Mouse (Mus musculus) midbrain, embryonic 16.5 days (tissue): ENCODE data around the gene Casp8. TPM values are rescaled to one million over a fixed set of nuclear protein-coding genes. Genes with fewer than 3 reads are reported as not detected.
"Not testable (repeated sequence)": the region's sequence is repeated elsewhere in the genome, so short reads cannot be mapped to it uniquely, and the experiment has no call there.

Source experiments
- ATAC-seq: fragments of 200-750 bp; cut with Nextera tagmentation; 2 replicates; pipeline ENCODE4 v1.8.0; 2017; ENCODE audit warnings: moderate TSS enrichment
- H3K27ac ChIP-seq: fragments of 300-500 bp; sonication (generic); 2 replicates; pipeline ENCODE4 v1.5.1; 2014; ENCODE audit warnings: mild to moderate bottlenecking, low read length, mixed read lengths
- H3K27me3 ChIP-seq: fragments of 300-500 bp; sonication (generic); 2 replicates; pipeline ENCODE4 v1.6.1; 2014; ENCODE audit warnings: low read depth, low read length, mixed read lengths; ENCODE audit not compliant: control insufficient read depth, insufficient read depth
- H3K36me3 ChIP-seq: fragments of 300-500 bp; sonication (generic); 2 replicates; pipeline ENCODE4 v1.6.1; 2014; ENCODE audit warnings: mild to moderate bottlenecking, low read length, moderate library complexity, mixed read lengths; ENCODE audit not compliant: control insufficient read depth, insufficient read depth
- H3K4me1 ChIP-seq: fragments of 300-500 bp; sonication (generic); 2 replicates; pipeline ENCODE4 v1.6.1; 2014; ENCODE audit warnings: mild to moderate bottlenecking, low read length, mixed read lengths; ENCODE audit not compliant: control insufficient read depth, insufficient read depth
- H3K4me2 ChIP-seq: fragments of 300-500 bp; sonication (generic); 2 replicates; pipeline ENCODE4 v1.6.1; 2014; ENCODE audit warnings: mild to moderate bottlenecking, low read length, mixed read lengths
- H3K4me3 ChIP-seq: fragments of 300-500 bp; sonication (generic); 2 replicates; pipeline ENCODE4 v1.5.1; 2014; ENCODE audit warnings: low read depth, mild to moderate bottlenecking, low read length, moderate library complexity, mixed read lengths
- H3K9ac ChIP-seq: fragments of 300-500 bp; sonication (generic); 2 replicates; pipeline ENCODE4 v1.6.1; 2014; ENCODE audit warnings: low read depth, low read length, mixed read lengths
- H3K9me3 ChIP-seq: fragments of 300-500 bp; sonication (generic); replicated peaks from 2 replicates; pipeline ENCODE4 v1.6.1; 2014; ENCODE audit warnings: mild to moderate bottlenecking, low read length, mixed read lengths; ENCODE audit not compliant: control insufficient read depth, poor library complexity, severe bottlenecking
- WGBS: fragments of 180-500 bp; shearing (Covaris S2); extraction: QIAGEN DNeasy Blood & Tissue Kit; methylation state at CpG from one replicate; pipeline ENCODE4 v1.1.7; 2014; 5-methylcytosine and 5-hydroxymethylcytosine counted together
- polyA plus RNA-seq: library from polyadenylated mRNA; unstranded; fragments of >200 nt; fragmentation: Nextera tagmentation; extraction: Ambion mirVana; gene quantifications from 2 replicates; pipeline ENCODE4 v1.2.1, GENCODE M21; 2015

Casp8 gene
- polyA plus RNA-seq, 1 experiment from 2014 or later, result 5.1 TPM

GRCm38 (mm10) chr1:58794705-58795104 lies 469 bp upstream of the Casp8 start:
- no peak overlapping the region for H3K4me3 ChIP-seq
- H3K4me2 ChIP-seq, result no peak overlapping the region
- 63% methylated on average over 2 of the region's 2 CpGs for WGBS
- H3K27ac ChIP-seq, result no peak overlapping the region
- no peaks in the 10 kb centered on the region for H3K9me3 ChIP-seq
- no peaks in the 10 kb centered on the region for H3K4me1 ChIP-seq
- no peak overlapping the region for H3K9ac ChIP-seq
- H3K27me3 ChIP-seq, result no peaks in the 10 kb centered on the region; the same call in 1 of the 2 replicates
- ATAC-seq, result no peak
- H3K36me3 ChIP-seq, result no peaks in the 10 kb centered on the region

GRCm38 (mm10) chr1:58796059-58796363 lies 837 bp downstream of the Casp8 start:
- H3K9ac ChIP-seq, result no peak overlapping the region
- H3K9me3 ChIP-seq, result no peaks in the 10 kb centered on the region
- no peak overlapping the region for H3K27ac ChIP-seq
- H3K27me3 ChIP-seq, result no peaks in the 10 kb centered on the region; the same call in 1 of the 2 replicates
- H3K4me3 ChIP-seq, result peak overlapping the region; percentile 40
- no peak for ATAC-seq
- H3K4me1 ChIP-seq, result no peaks in the 10 kb centered on the region
- H3K36me3 ChIP-seq, result no peaks in the 10 kb centered on the region
- peak overlapping the region; percentile 71 for H3K4me2 ChIP-seq
- WGBS, result 3% methylated on average over 3 of the region's 3 CpGs

GRCm38 (mm10) chr1:58796853-58797252 lies 1.7 kb downstream of the Casp8 start:
- H3K9me3 ChIP-seq, result no peaks in the 10 kb centered on the region
- 73% methylated on average over 4 of the region's 4 CpGs for WGBS
- H3K27ac ChIP-seq, result no peak overlapping the region
- H3K4me3 ChIP-seq, result no peak overlapping the region
- no peaks in the 10 kb centered on the region for H3K36me3 ChIP-seq
- no peak overlapping the region for H3K9ac ChIP-seq
- no peak overlapping the region for H3K4me2 ChIP-seq
- ATAC-seq, result no peak
- no peaks in the 10 kb centered on the region for H3K4me1 ChIP-seq
- H3K27me3 ChIP-seq, result no peaks in the 10 kb centered on the region; the same call in 1 of the 2 replicates

GRCm38 (mm10) chr1:58797370-58797769 lies 2.2 kb downstream of the Casp8 start:
- Histone ChIP-seq H3K9me3 (no peaks in the 10 kb centered on the region), H3K4me3 (no peak overlapping the region), H3K36me3 (no peaks in the 10 kb centered on the region), H3K4me2 (no peak overlapping the region), H3K27me3 (no peaks in the 10 kb centered on the region; the same call in 1 of the 2 replicates), H3K9ac (no peak overlapping the region), H3K27ac (no peak overlapping the region), H3K4me1 (no peaks in the 10 kb centered on the region)
- ATAC-seq, result no peak
- 83% methylated on average over 2 of the region's 2 CpGs for WGBS

- Histone ChIP-seq H3K4me3 (no peak overlapping the region), H3K9me3 (no peaks in the 10 kb centered on the region), H3K4me1 (no peaks in the 10 kb centered on the region), H3K27me3 (no peaks in the 10 kb centered on the region; the same call in 1 of the 2 replicates), H3K4me2 (no peak overlapping the region), H3K27ac (no peak overlapping the region), H3K9ac (no peak overlapping the region), H3K36me3 (no peaks in the 10 kb centered on the region)
- no peak for ATAC-seq
- 95% methylated on average over 4 of the region's 4 CpGs for WGBS
Measured at GRCm38 (mm10) chr1:58798911-58799310, 3.7 kb downstream of the Casp8 start.

- ATAC-seq, H3K4me3 ChIP-seq, H3K4me2 ChIP-seq, H3K27me3 ChIP-seq, H3K9me3 ChIP-seq, H3K27ac ChIP-seq, H3K36me3 ChIP-seq, H3K4me1 ChIP-seq, H3K9ac ChIP-seq: not testable (repeated sequence)
- 78% methylated on average over 7 of the region's 7 CpGs for WGBS
Measured at GRCm38 (mm10) chr1:58800644-58801043, 5.5 kb downstream of the Casp8 start.

GRCm38 (mm10) chr1:58801558-58802285 lies 6.5 kb downstream of the Casp8 start:
- Histone ChIP-seq H3K36me3 (no peaks in the 10 kb centered on the region), H3K27me3 (no peaks in the 10 kb centered on the region), H3K9me3 (no peaks in the 10 kb centered on the region), H3K27ac (no peak overlapping the region), H3K9ac (no peak overlapping the region), H3K4me1 (no peaks in the 10 kb centered on the region), H3K4me3 (no peak overlapping the region), H3K4me2 (no peak overlapping the region)
- 91% methylated on average over 8 of the region's 8 CpGs for WGBS
- ATAC-seq, result no peak

- H3K4me1 ChIP-seq, result no peaks in the 10 kb centered on the region
- no peak overlapping the region for H3K4me2 ChIP-seq
- 79% methylated on average over 18 of the region's 18 CpGs for WGBS
- H3K36me3 ChIP-seq, result no peaks in the 10 kb centered on the region
- no peak for ATAC-seq
- no peaks in the 10 kb centered on the region for H3K9me3 ChIP-seq
- no peaks in the 10 kb centered on the region for H3K27me3 ChIP-seq
- H3K4me3 ChIP-seq, result no peak overlapping the region
- H3K27ac ChIP-seq, result no peak overlapping the region
- H3K9ac ChIP-seq, result no peak overlapping the region
Measured at GRCm38 (mm10) chr1:58802322-58803273, 7.4 kb downstream of the Casp8 start.

GRCm38 (mm10) chr1:58803531-58803930 lies 8.4 kb downstream of the Casp8 start:
- no peak overlapping the region for H3K9ac ChIP-seq
- 88% methylated on average over 6 of the region's 6 CpGs for WGBS
- ATAC-seq, result no peak
- H3K27ac ChIP-seq, result no peak overlapping the region
- H3K27me3 ChIP-seq, result no peaks in the 10 kb centered on the region
- no peaks in the 10 kb centered on the region for H3K4me1 ChIP-seq
- H3K4me2 ChIP-seq, result no peak overlapping the region
- no peaks in the 10 kb centered on the region for H3K9me3 ChIP-seq
- no peak overlapping the region for H3K4me3 ChIP-seq
- H3K36me3 ChIP-seq, result no peaks in the 10 kb centered on the region
